Mouse (Mus musculus): ENCODE measurements at regions not wholly inside any gene's neighbourhood (a gene's known extent, or its start where the extent isn't known, plus 50 kb on each side); places are given as distances from the start of the nearest gene placed in this dataset.

GRCm38 (mm10) chr1:41274573-41275270 lies 469.3 kb downstream of the Tmem182 start:
- no peak for TF ChIP-seq EP300 (IDR thresholded peaks at IDR 0.05; ENCODE audit: low read depth)
- peak; percentile 75 for TF ChIP-seq CTCF (IDR thresholded peaks at IDR 0.05; ENCODE audit: low read depth)
- no peak overlapping the region for H3K27ac ChIP-seq (ENCODE audit: low read depth)
- no peak overlapping the region for H3K9ac ChIP-seq (replicated peaks; ENCODE audit: low read depth, low read length)
- no peaks in the 10 kb centered on the region for H3K4me1 ChIP-seq (ENCODE audit: control insufficient read depth, insufficient read depth)
- H3K4me2 ChIP-seq (ENCODE audit: low read depth, low read length) = peak overlapping the region; percentile 53
- WGBS = 3% methylated on average over 10 of the region's 10 CpGs
- no peak; the same call in 1 of the 2 replicates for ATAC-seq (ENCODE audit: insufficient read depth, low read depth)
- peak; percentile 20 for DNase-seq (ENCODE audit: low spot score)
- no peak overlapping the region for H3K4me3 ChIP-seq (ENCODE audit: low read depth, low read length)
- H3K27me3 ChIP-seq (ENCODE audit: control insufficient read depth, insufficient read depth, low read length) = no peaks in the 10 kb centered on the region
- H3K36me3 ChIP-seq (replicated peaks; ENCODE audit: control insufficient read depth, insufficient read depth, low read length) = no peaks in the 10 kb centered on the region
- H3K9me3 ChIP-seq (replicated peaks; ENCODE audit: control insufficient read depth, low read length) = no peaks in the 10 kb centered on the region

DNA sequence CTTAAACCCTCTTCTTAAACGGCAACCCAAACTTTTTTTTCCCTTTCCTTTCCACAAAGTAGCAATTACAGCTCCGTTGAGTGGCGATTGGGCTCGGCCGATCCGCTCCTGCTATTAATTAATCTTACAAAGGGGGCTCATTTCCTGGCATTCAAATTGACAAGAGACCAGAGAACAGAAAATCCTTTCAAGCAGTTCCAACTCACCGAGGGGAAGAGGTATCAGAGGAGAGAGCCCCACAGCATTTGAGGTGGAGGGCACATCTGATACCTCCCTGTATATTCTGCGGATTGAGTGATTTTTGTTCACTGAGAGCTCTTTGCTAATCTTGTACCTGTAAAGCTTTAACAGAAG lies 469.8 kb downstream of the Tmem182 start:
- Histone ChIP-seq H3K4me3 (ENCODE audit: low read depth, low read length) (no peak overlapping the region), H3K9ac (replicated peaks; ENCODE audit: low read depth, low read length) (no peak overlapping the region), H3K9me3 (replicated peaks; ENCODE audit: control insufficient read depth, low read length) (no peaks in the 10 kb centered on the region), H3K36me3 (replicated peaks; ENCODE audit: control insufficient read depth, insufficient read depth, low read length) (no peaks in the 10 kb centered on the region), H3K4me1 (ENCODE audit: control insufficient read depth, insufficient read depth) (no peaks in the 10 kb centered on the region), H3K4me2 (ENCODE audit: low read depth, low read length) (peak overlapping the region; percentile 53), H3K27me3 (ENCODE audit: control insufficient read depth, insufficient read depth, low read length) (no peaks in the 10 kb centered on the region), H3K27ac (ENCODE audit: low read depth) (no peak overlapping the region)
- WGBS = 19% methylated on average over 8 of the region's 8 CpGs
- TF ChIP-seq EP300 (IDR thresholded peaks at IDR 0.05; ENCODE audit: low read depth) (no peak), CTCF (IDR thresholded peaks at IDR 0.05; ENCODE audit: low read depth) (no peak)
- DNase-seq (ENCODE audit: low spot score) (no peak), ATAC-seq (ENCODE audit: insufficient read depth, low read depth) (no peak)

- 30% methylated on average over 6 of the region's 6 CpGs for WGBS
- TF ChIP-seq EP300 (IDR thresholded peaks at IDR 0.05; ENCODE audit: low read depth) (no peak), CTCF (IDR thresholded peaks at IDR 0.05; ENCODE audit: low read depth) (no peak)
- no peak overlapping the region for H3K27ac ChIP-seq (ENCODE audit: low read depth)
- H3K9me3 ChIP-seq (replicated peaks; ENCODE audit: control insufficient read depth, low read length) = no peaks in the 10 kb centered on the region
- H3K4me2 ChIP-seq (ENCODE audit: low read depth, low read length) = peak overlapping the region; percentile 53; the same call in 1 of the 2 replicates
- ATAC-seq (ENCODE audit: insufficient read depth, low read depth) = no peak
- H3K36me3 ChIP-seq (replicated peaks; ENCODE audit: control insufficient read depth, insufficient read depth, low read length) = no peaks in the 10 kb centered on the region
- DNase-seq (ENCODE audit: low spot score) = no peak
- no peak overlapping the region for H3K9ac ChIP-seq (replicated peaks; ENCODE audit: low read depth, low read length)
- H3K4me1 ChIP-seq (ENCODE audit: control insufficient read depth, insufficient read depth) = no peaks in the 10 kb centered on the region
- H3K4me3 ChIP-seq (ENCODE audit: low read depth, low read length) = no peak overlapping the region
- no peaks in the 10 kb centered on the region for H3K27me3 ChIP-seq (ENCODE audit: control insufficient read depth, insufficient read depth, low read length)
Measured at GRCm38 (mm10) chr1:41275642-41276041, 470.2 kb downstream of the Tmem182 start.

- ATAC-seq (ENCODE audit: insufficient read depth, low read depth) (no peak), DNase-seq (ENCODE audit: low spot score) (no peak)
- Histone ChIP-seq H3K9me3 (replicated peaks; ENCODE audit: control insufficient read depth, low read length) (no peaks in the 10 kb centered on the region), H3K4me2 (ENCODE audit: low read depth, low read length) (no peak overlapping the region), H3K36me3 (replicated peaks; ENCODE audit: control insufficient read depth, insufficient read depth, low read length) (no peaks in the 10 kb centered on the region), H3K9ac (replicated peaks; ENCODE audit: low read depth, low read length) (no peak overlapping the region), H3K4me1 (ENCODE audit: control insufficient read depth, insufficient read depth) (no peaks in the 10 kb centered on the region), H3K27ac (ENCODE audit: low read depth) (no peak overlapping the region), H3K4me3 (ENCODE audit: low read depth, low read length) (no peak overlapping the region), H3K27me3 (ENCODE audit: control insufficient read depth, insufficient read depth, low read length) (no peaks in the 10 kb centered on the region)
- 62% methylated on average over 6 of the region's 6 CpGs for WGBS
- no peak for TF ChIP-seq EP300 (IDR thresholded peaks at IDR 0.05; ENCODE audit: low read depth)
- no peak for TF ChIP-seq CTCF (IDR thresholded peaks at IDR 0.05; ENCODE audit: low read depth)
Measured at GRCm38 (mm10) chr1:41276303-41276702, 470.9 kb downstream of the Tmem182 start.

DNA sequence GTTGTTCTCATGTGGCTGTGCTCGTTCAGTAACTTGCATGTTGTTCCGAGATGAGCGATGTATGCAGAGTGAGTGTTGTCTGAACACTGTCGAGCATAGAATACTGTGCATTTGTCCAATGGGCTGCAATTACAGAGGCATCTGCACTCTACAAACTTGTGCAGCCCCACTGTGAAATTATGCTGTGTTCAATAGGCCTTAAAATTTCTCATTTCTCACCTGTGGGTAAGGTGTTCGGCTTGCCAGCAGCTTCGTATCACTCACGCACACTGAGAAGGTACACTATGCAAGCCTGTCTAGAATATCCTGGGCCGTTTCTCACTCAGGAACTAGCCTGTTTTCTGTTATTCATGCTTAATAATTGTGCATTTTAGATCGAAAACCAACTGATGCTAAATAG lies 479.8 kb downstream of the Tmem182 start:
- no peak overlapping the region for H3K4me2 ChIP-seq (ENCODE audit: low read depth, low read length)
- H3K4me1 ChIP-seq (ENCODE audit: control insufficient read depth, insufficient read depth) = no peaks in the 10 kb centered on the region
- H3K27me3 ChIP-seq (ENCODE audit: control insufficient read depth, insufficient read depth, low read length) = no peaks in the 10 kb centered on the region
- DNase-seq (ENCODE audit: low spot score) = no peak
- ATAC-seq (ENCODE audit: insufficient read depth, low read depth) = no peak
- no peaks in the 10 kb centered on the region for H3K9me3 ChIP-seq (replicated peaks; ENCODE audit: control insufficient read depth, low read length)
- H3K36me3 ChIP-seq (replicated peaks; ENCODE audit: control insufficient read depth, insufficient read depth, low read length) = no peaks in the 10 kb centered on the region
- 88% methylated on average over 9 of the region's 9 CpGs for WGBS
- no peak overlapping the region for H3K9ac ChIP-seq (replicated peaks; ENCODE audit: low read depth, low read length)
- TF ChIP-seq CTCF (IDR thresholded peaks at IDR 0.05; ENCODE audit: low read depth) (no peak), EP300 (IDR thresholded peaks at IDR 0.05; ENCODE audit: low read depth) (no peak)
- H3K27ac ChIP-seq (ENCODE audit: low read depth) = no peak overlapping the region
- H3K4me3 ChIP-seq (ENCODE audit: low read depth, low read length) = no peak overlapping the region

DNA sequence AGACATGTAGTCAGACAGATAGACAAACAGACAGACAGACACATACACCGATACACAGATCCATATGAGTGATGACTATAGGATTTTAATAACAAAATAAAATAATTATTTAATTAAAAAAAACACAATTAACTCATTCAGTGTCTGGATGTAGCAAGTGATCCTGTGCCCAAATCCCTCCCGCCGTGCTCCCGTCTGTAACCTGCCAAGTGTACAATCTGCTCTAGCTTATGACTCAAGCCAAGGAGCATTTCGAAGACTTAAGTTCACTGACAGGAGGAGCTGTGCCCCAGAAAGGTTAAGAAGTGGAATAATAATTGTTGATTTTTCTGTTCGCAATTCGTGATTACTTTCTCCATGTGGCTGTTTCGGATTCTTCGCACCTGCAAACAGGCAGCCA lies 480.8 kb downstream of the Tmem182 start:
- Histone ChIP-seq H3K9me3 (replicated peaks; ENCODE audit: control insufficient read depth, low read length) (no peaks in the 10 kb centered on the region), H3K27me3 (ENCODE audit: control insufficient read depth, insufficient read depth, low read length) (no peaks in the 10 kb centered on the region), H3K9ac (replicated peaks; ENCODE audit: low read depth, low read length) (no peak overlapping the region), H3K36me3 (replicated peaks; ENCODE audit: control insufficient read depth, insufficient read depth, low read length) (no peaks in the 10 kb centered on the region), H3K27ac (ENCODE audit: low read depth) (no peak overlapping the region), H3K4me2 (ENCODE audit: low read depth, low read length) (no peak overlapping the region), H3K4me3 (ENCODE audit: low read depth, low read length) (no peak overlapping the region), H3K4me1 (ENCODE audit: control insufficient read depth, insufficient read depth) (no peaks in the 10 kb centered on the region)
- 91% methylated on average over 9 of the region's 9 CpGs for whole genome bisulfite sequencing
- TF ChIP-seq EP300 (IDR thresholded peaks at IDR 0.05; ENCODE audit: low read depth) = no peak
- no peak for TF ChIP-seq CTCF (IDR thresholded peaks at IDR 0.05; ENCODE audit: low read depth)
- ATAC-seq (ENCODE audit: insufficient read depth, low read depth) (no peak), DNase-seq (ENCODE audit: low spot score) (no peak)

All from heart, postnatal 0 days (tissue).